Mouse (Mus musculus) G1E (cell line): ENCODE results near the gene Chadl. TPM values are rescaled to one million over a fixed set of nuclear protein-coding genes. Genes with fewer than 3 reads are reported as not detected.
"Not testable (repeated sequence)": the region's sequence is repeated elsewhere in the genome, so short reads cannot be mapped to it uniquely, and the experiment has no call there.

ENCODE experiments used
- ATAC-seq: 2 replicates; pipeline ENCODE4 v1.8.0; 2016; ENCODE audit warnings: mild to moderate bottlenecking; ENCODE audit not compliant: insufficient number of reproducible peaks, poor library complexity, low FRiP score, severe bottlenecking; ENCODE audit errors: extremely low read depth
- DNase-seq: peaks from one replicate; pipeline ENCODE4 v3.0.0; 2012; ENCODE audit warnings: low spot score
- H3K27me3 ChIP-seq: 2 replicates; pipeline ENCODE4 v1.6.1; 2012; ENCODE audit warnings: mild to moderate bottlenecking, low read length, inconsistent platforms; ENCODE audit not compliant: insufficient read depth
- H3K36me3 ChIP-seq: replicated peaks from 2 replicates; pipeline ENCODE3; 2012; ENCODE audit warnings: mild to moderate bottlenecking, inconsistent platforms
- H3K4me1 ChIP-seq: 2 replicates; pipeline ENCODE4 v1.6.1; 2012; ENCODE audit warnings: low read depth, low read length, inconsistent platforms, mixed read lengths; ENCODE audit not compliant: insufficient read depth
- H3K4me3 ChIP-seq: 2 replicates; pipeline ENCODE4 v1.5.1; 2012; ENCODE audit warnings: low read depth, mild to moderate bottlenecking, inconsistent platforms, low read length, moderate library complexity, mixed read lengths
- H3K9me3 ChIP-seq: replicated peaks from 2 replicates; pipeline ENCODE4 v1.6.1; 2012; ENCODE audit warnings: inconsistent platforms
- CTCF ChIP-seq: IDR thresholded peaks from 2 replicates; pipeline ENCODE4 v1.5.1; 2012; ENCODE audit warnings: low read depth, low read length, inconsistent platforms, mixed read lengths
- GATA1 ChIP-seq: IDR thresholded peaks from 2 replicates; pipeline ENCODE4 v1.6.1; 2012; ENCODE audit warnings: borderline replicate concordance, low read length, inconsistent platforms, mixed read lengths
- GATA2 ChIP-seq: IDR thresholded peaks from 2 replicates; pipeline ENCODE4 v1.6.1; 2012; ENCODE audit warnings: low read depth, low read length, inconsistent platforms, borderline replicate concordance
- POLR2AphosphoS5 ChIP-seq: IDR thresholded peaks from 2 replicates; pipeline ENCODE4 v1.6.1; 2012; ENCODE audit warnings: low read depth, low read length, inconsistent platforms; ENCODE audit not compliant: insufficient replicate concordance
- TAL1 ChIP-seq: conservative IDR thresholded peaks from 2 replicates; pipeline ENCODE4 v1.6.1; 2012; ENCODE audit warnings: low read depth, low read length, inconsistent platforms, mixed read lengths
- polyA plus RNA-seq: library from polyadenylated mRNA; stranded (reverse); fragments of >175 nt; gene quantifications from 2 replicates; pipeline ENCODE4 v1.2.3, GENCODE M21; 2012
- total RNA-seq, 2 experiments: library from RNA; stranded (forward) in 1 of 2; stranded (reverse) in 1 of 2; fragments of 200-1000 nt in 1 of 2; fragments of >200 nt in 1 of 2; fragmentation: Nextera tagmentation in 1 of 2; gene quantifications; 2 replicates each; pipeline ENCODE4 v1.2.3; 2014 to 2017

The Chadl gene
- not detected in 2 replicates for total RNA-seq (2014; fragmentation: Nextera tagmentation)
- 0.05 and 0.17 TPM in 2 replicates for total RNA-seq (2017)
- polyA plus RNA-seq, result not detected in 2 replicates

- peaks cover 3% of the 10 kb centered on the region for H3K36me3 ChIP-seq
- peaks cover 3% of the 10 kb centered on the region; the same call in 1 of the 2 replicates for H3K9me3 ChIP-seq
- DNase-seq, result no peak
- ATAC-seq, result no peak
- H3K27me3 ChIP-seq, result peaks cover 53% of the 10 kb centered on the region
- H3K4me1 ChIP-seq, result peaks cover 29% of the 10 kb centered on the region
- H3K4me3 ChIP-seq, result no peak within 1 kb of the TSS
- TF ChIP-seq POLR2AphosphoS5 (no peak), GATA1 (no peak), GATA2 (no peak), TAL1 (no peak), CTCF (no peak)
These were observed at the start of gene Chadl for GRCm38 (mm10) chr15:81697175-81697574. TSS of gene Chadl (minus strand) at chr15:81697287.

DNA sequence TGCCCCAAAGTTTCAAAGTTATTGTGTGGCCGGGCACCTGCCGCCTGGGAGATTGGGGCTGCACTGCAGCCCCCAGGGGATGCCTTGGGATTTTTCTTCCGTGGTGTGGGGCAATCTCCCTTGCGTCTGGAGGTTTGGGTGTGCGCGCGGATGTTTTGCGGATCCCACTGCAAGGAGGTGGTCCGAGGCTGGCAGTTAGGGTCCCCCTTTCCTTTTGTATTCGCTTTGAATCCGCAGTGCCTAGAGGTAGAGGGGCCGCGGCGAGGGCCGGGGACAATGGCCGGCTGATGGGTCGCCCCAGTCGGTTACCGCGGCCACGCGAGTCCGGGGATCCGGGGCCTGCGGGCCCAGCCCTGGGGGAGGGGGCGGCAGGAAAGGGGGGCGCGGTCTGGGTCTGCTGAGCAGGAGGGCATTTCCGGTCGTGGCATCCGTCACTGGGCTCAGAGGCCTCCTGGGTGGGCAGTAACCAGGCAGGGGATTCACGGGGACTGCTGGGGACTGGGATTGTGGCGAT is 48.6 kb upstream of the Chadl start:
- Histone ChIP-seq H3K9me3 (no peaks in the 10 kb centered on the region), H3K36me3 (peaks cover 22% of the 10 kb centered on the region), H3K27me3 (no peaks in the 10 kb centered on the region), H3K4me1 (peaks cover 25% of the 10 kb centered on the region), H3K4me3 (peak overlapping the region; percentile 79)
- ATAC-seq (no peak; the same call in 1 of the 2 replicates), DNase-seq (peak; percentile 63)
- no peak for TF ChIP-seq GATA2
- TF ChIP-seq POLR2AphosphoS5, result no peak
- TF ChIP-seq CTCF, result no peak
- no peak for TF ChIP-seq GATA1

- H3K27me3 ChIP-seq, result no peaks in the 10 kb centered on the region
- peak within 1 kb of the TSS; percentile 79 for H3K4me3 ChIP-seq
- ATAC-seq (peak; percentile 60), DNase-seq (peak; percentile 83)
- TF ChIP-seq TAL1 (no peak), CTCF (no peak), POLR2AphosphoS5 (no peak), GATA1 (no peak), GATA2 (no peak)
- peaks cover 19% of the 10 kb centered on the region for H3K36me3 ChIP-seq
- H3K9me3 ChIP-seq, result no peaks in the 10 kb centered on the region
- H3K4me1 ChIP-seq, result peaks cover 22% of the 10 kb centered on the region
These were observed 48.0 kb upstream of the Chadl start, which contains the start of the genes Zc3h7b and Rangap1 for GRCm38 (mm10) chr15:81744992-81745600. TSS of gene Zc3h7b (plus strand) at chr15:81745057. TSS of gene Rangap1 (minus strand) at chr15:81745530.

GRCm38 (mm10) chr15:81742368-81742767 is 45.3 kb upstream of the Chadl start:
- H3K27me3 ChIP-seq, H3K9me3 ChIP-seq, H3K4me3 ChIP-seq, DNase-seq, ATAC-seq, H3K36me3 ChIP-seq: not testable (repeated sequence)
- peaks cover 20% of the 10 kb centered on the region for H3K4me1 ChIP-seq

DNA sequence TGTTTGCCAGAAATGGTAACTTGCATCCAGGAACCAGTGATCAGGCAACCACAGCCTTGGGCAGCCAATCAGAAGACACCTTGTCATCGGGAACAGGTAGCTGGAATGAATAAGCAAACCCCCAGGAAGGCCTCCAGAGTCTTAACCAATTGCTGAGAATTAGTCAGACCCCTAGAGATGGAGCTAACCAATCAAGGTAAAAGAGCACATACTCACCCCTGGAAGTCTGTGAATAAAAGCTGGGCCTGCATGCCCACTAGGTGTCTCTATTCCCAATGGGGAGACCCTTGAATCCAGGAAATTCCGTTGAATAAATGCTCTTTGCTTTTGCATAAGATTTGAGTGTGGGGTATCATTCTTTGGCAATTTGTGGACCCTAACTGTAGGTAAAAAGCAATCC is 42.8 kb upstream of the Chadl start:
- H3K27me3 ChIP-seq, result no peaks in the 10 kb centered on the region
- no peak overlapping the region for H3K4me3 ChIP-seq
- H3K4me1 ChIP-seq, result peaks cover 15% of the 10 kb centered on the region
- H3K9me3 ChIP-seq, result no peaks in the 10 kb centered on the region
- ATAC-seq (no peak), DNase-seq (no peak)
- TF ChIP-seq POLR2AphosphoS5 (no peak), TAL1 (no peak), GATA2 (no peak), CTCF (no peak), GATA1 (no peak)
- H3K36me3 ChIP-seq, result no peaks in the 10 kb centered on the region

DNA sequence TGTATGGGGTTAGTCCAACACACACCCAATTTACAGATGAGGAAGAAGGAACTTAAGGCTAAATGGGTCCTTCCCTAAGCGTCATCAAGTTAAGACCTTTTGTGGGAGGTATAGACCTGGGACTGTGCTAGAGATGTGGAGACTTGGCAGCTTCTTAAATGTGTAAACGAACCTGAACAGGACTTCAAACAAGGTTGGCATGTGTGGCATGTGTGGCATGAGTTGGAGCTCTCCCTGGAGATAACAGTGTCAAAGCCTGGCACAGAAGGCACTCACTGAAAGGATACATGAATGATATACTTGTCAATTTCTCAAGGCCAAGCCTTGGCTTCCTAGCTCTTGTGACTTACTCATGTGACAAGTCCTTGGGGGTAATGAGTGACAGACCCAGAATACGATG is 42.2 kb upstream of the Chadl start:
- no peak overlapping the region for H3K4me3 ChIP-seq
- TF ChIP-seq GATA1 (no peak), CTCF (no peak), GATA2 (no peak), POLR2AphosphoS5 (no peak), TAL1 (no peak)
- H3K9me3 ChIP-seq, result no peaks in the 10 kb centered on the region
- no peak for ATAC-seq
- H3K27me3 ChIP-seq, result no peaks in the 10 kb centered on the region
- H3K4me1 ChIP-seq, result peaks cover 12% of the 10 kb centered on the region
- no peak for DNase-seq
- no peaks in the 10 kb centered on the region for H3K36me3 ChIP-seq
